Mouse (Mus musculus) mature B cell (primary cell): ENCODE results near the gene Psmc5.

Source experiments
- in situ Hi-C: fragments of 300-500 bp; cut with MboI; formaldehyde crosslinking; loops from 2 replicates; pipeline ENCODE4 v1.14.3; 2019

The Psmc5 gene

DNA sequence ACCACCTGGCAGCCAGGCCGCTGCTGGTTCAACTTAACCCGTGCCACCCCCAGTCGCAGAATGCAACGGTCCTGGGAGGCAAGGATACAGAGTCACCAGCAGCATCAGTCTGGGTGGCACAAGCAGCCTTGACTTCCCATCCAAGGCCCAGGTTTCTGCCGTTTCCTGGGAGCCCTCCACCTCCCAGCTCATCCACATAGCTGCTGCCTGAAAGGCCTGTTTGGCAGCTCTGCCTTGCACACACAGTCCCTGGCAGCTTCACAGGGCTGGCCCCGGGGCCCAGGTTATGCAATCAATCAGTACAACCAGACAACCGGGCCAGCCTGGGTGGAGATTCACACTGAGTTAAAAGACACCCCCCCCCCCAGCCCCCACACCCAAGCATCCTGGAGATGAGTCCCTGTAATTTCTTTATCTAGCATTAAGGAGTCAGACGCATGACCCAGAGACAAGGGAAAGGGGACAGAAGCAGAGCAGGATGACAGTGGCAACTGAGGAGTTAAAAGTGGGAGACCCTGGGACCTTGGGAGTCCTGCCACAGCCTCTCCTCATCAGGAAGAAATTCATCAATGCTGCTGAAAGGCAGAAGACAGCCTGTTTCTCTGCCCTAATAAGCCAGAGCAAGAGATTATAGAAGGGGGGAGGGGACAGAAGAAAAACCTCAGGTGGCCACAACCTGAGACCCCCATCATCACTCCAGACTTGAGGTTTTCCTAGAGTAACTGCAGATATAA lies 12.5 kb downstream of the Psmc5 start:
- in situ Hi-C loops: no loop called here

DNA sequence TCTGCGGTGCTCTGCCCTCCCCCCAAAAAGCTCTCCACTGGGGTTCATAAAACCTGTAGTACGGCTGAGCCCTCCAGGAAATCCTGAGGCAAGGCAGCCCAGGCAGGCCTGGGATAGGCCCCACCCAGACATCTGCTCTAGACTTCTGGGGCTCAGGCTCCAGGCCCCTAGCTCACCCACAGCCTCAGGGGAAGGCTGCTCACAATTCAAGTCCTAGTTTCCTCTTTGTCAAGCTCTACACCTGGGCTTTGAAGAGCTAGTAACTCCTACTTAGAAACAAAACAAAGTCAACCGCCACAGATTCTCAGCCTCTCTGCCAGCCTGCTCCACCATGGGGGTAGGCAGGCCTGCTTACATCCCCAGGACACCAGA lies 13.1 kb downstream of the Psmc5 start:
- in situ Hi-C loops: no loop called here

DNA sequence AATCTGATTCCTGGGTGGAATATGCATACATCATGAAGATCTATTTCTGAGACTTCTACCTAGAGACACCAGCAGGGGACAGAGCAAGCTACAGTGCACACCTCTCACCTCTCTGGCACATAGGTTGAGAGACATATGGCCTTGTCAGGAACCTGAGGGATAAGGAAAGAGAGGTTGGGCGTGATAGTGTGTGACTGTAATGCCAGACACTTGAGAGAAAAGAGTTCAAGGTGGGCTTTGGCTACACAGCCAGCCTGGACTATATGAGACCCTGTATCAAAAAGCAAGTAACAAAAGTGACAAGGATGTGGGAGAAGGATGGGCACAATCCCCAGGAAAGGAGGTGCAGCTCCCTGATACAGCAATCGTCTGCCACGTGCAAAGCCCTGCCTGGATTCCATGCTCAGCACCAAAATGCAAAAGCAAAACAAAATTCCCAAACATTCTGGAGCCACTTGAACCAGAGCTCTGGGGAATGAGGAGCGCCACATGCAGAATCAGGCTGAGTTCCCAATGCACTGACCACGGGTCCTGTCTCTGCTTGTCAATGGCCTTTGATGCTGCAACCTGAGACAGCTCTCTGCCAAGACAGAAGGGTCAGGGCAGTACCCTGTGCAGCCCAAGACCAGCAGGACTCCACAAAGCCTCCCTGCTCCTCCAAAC lies 15.3 kb downstream of the Psmc5 start:
- in situ Hi-C loops: no loop called here

DNA sequence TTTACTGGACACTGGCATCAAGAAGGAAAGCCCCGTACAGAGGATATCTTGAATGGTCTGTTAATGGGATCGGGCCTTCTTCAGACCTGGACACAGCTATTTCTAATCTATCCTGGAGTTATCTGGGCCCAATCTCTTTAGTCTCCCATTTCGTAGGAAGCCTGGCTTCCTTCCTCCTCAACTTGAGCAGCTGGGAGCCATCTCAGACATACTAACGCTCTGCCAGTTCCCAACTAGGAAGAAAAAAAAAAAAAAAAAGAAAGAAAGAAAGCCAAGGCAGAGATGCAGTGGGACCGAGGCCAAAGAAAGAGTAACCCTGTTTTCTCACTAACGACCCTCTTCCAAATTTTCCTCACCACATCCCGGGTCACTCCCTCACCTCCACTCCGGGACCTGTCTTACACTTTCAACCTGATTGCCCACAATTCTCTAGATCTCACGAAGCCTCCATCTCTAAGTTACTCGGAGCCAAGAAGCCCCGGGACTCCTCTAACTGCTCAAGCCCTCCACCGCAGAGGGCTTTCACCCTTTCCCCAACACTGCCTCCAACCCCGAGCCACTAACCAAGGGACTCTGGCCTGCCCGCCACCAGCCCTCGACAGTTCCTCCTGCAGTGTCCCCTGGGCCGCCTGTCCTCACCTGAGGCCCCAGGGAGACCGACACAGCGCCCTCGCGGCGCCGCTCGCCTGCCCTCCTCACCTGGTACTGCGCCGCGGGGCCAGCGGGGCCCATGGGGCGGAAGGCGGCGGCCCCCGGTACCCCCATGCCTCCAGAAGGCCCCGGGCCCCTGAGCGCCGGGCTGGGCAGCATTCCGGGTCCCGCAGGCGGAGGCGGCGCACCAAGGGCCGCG lies 16.1 kb downstream of the Psmc5 start:
- in situ Hi-C loops: no loop called here

DNA sequence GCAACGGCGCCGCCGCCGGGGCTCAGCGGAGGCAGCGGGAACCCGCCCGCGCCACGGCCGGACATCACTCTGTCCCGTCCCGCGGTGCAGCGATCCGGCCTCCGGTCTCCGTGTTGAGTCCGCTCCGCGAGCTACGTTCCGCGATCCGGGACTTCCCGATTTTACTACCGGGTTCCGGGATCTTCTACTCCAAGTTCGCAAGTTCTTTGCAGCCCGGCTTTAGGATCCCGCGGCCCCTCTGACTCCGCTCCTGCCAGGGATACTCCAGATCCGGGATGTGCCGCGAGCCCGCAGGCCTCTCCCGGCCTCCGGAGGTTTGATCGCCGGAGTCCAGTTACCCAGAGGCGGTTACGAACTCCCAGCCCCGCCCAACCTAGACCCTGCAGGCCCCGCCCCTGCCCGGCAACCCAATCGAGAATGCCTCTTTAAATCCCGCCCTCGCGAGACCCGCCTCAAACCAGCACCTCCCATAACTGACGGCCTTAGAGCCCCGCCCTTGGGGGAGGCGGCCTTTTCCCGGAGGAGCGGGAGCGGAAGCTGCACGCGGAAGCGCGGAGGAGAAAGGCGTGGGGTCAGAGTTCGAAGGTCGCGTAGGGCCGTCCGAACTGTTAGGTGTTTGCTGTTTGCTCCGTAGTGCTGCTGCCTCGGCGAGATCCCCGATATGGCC lies 16.8 kb downstream of the Psmc5 start, which contains the start of gene Smarcd2:
Gene Smarcd2, minus strand, starts transcription at position 329 of the 667 bp plus-strand sequence.
- in situ Hi-C loops: no loop called here

DNA sequence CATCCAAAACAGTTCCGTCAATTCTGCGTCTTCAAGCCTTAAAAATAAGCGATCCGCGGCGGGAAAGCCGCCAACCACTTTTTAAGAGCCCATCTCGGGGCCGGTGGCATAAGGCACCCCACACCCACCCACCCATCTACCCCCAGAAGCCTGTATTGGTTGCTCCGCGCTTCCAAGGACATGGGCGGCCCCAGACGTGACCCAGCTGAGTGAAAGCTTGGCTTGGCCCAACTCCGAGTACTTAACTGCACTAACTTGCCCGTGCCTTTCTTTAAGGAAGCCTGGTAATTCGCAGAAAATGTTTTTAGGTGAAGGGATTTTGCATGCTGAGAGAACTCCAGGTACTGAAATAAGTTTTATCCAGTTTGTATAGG lies 17.3 kb downstream of the Psmc5 start:
- in situ Hi-C loops: no loop called here

DNA sequence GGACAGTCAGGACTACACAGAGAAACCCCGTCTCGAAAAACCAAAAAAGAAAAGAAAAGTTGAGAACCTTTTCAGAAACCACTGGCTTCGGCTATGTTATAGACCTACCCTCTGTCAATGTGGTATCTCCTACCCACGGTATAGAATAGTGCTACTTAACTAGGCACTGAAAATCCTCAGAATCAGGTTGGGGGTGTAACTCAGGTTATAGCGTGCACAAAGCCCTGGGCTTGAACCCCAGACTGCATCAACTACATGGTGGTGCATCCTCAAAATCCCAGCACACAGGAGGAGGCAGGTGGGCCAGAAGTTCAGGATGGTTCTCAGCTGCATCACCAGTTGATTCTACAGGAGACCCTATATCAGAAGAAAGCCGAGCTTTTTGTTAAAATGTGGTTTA lies 17.9 kb downstream of the Psmc5 start:
- in situ Hi-C loops: no loop called here

DNA sequence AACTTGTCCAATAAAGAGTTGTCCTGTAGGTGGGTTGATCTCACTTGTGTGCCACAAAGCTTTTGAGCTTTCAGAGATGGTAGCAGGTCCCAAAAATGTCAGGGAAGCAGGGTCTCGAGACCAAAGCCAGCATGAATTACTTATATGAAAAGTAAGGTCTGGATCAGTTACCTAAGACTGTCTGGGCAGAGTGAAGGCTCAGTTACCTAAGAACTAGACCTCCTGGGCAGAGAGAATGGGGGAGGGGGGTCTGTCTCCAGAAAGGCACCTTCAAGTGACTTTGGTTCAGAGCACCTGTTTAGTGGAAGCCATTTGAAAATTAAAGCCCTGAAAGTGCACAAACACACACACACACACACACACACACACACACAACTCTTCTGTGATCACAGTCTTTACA lies 18.4 kb downstream of the Psmc5 start:
- in situ Hi-C loops: no loop called here

DNA sequence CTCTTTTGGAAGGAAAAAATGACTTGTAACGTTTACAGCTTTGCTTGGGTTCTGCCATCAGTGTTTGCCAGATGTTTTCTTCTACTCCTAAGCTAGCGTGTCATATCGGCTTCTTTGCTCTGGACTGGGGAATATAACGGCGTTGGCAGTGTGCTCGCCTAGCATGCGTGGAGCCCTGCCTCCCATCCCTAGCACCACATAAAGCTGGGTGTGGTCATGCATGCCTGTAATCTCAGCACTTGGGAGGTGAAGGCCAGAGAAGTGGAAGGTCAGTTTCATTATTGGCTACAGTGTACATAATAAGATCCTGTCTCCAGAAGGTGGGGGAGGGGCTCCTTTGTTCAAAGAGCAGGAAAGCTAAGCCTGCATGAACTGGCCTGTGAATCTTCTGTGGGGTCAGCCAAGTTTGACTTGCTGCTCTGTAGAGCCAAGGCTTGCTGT lies 19.0 kb downstream of the Psmc5 start:
- in situ Hi-C loops: no loop called here

DNA sequence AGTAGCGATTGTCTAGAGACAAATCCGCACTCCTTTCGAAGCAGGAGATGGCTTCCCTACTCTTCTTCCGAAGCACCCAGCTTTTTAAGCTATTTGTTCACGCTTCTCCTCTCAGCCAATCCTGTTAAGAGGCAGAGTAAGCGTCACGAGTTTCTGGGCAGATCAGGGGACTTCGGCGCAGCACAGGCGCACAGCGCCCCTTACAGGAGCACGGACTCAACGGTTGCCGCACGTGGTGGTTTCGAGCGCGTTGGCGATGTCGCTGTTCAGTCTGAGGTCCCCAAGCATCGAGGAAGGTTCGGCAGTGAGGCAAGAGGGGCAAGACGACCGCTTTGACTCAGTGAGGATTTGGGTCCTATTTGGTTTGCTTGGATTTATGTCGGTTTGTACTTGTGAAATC lies 20.5 kb downstream of the Psmc5 start, which contains the start of gene Tcam1:
Gene Tcam1, plus strand, starts transcription at position 219 of the 400 bp plus-strand sequence.
- in situ Hi-C loops: no loop called here

DNA sequence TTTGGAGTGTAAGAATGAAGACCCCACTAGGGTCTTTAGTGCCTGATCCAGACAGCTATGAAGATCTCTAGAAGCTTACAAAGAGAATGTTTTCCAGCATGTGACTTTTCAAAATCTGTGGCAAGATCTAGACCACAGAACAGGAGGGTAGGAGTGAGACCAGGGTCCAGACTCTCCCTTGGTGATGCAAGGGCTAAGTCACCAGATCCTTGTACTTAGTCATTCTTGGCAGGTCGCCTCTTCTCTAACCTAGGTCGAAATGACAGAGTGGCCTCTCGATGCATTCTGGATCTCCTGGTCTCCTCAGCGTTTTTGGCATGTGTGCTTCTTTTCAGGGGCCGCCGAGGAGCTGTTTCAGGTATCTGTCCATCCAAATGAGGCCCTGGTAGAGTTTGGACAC lies 26.5 kb downstream of the Psmc5 start:
- in situ Hi-C loops: no loop called here

DNA sequence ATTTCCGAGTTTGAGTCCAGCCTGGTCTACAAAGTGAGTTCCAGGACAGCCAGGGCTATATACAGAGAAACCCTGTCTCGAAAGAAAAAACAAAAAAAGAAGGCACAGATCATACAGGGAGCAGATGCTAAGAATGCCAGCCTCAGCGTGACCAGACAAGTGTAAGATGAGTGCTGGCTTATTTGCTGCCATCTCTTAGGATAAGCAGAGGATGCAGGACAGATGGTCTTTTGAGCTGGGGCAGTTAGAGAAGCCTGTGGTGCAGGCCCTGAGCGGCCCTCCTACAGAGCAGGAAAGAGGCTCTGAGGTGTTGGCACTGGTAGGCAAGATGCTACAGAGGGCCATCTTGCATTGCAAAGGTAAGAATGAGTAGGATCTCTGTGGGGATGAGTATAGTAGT lies 27.4 kb downstream of the Psmc5 start:
- in situ Hi-C loops: no loop called here

DNA sequence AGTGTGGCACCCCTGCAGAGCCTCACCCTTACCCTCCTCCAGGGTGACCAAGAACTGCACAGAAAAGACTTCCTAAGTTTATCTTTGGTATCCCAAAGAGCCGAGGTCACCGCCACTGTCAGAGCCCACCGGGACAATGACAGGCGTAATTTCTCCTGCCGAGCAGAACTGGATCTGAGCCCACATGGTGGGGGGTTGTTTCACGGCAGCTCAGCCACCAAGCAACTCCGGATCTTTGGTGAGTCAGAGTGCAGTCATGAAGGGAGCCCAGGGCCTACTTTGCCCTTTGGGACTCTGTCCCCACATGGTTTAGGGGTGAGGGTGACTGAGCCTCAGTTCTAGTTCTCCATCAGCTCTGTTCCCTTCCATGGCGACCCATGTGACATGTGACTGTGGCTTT lies 28.2 kb downstream of the Psmc5 start:
- in situ Hi-C loops: no loop called here

DNA sequence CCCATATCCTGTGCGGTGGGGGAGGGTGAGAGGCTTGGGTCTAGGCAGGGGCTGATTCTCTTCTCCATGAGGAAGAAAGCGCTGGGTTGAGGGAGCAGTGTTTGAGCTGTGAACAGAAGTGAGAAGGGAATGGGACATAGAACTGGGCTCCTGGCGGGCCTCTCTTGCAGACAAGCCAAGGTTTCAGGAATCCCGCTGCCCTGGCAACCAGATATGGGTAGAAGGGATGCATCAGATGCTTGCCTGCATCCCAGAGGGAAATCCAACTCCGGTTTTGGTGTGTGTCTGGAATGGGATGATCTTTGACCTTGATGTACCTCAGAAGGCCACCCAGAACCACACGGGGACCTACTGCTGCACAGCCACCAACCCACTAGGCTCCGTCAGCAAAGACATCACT lies 30.3 kb downstream of the Psmc5 start:
- in situ Hi-C loops: no loop called here

DNA sequence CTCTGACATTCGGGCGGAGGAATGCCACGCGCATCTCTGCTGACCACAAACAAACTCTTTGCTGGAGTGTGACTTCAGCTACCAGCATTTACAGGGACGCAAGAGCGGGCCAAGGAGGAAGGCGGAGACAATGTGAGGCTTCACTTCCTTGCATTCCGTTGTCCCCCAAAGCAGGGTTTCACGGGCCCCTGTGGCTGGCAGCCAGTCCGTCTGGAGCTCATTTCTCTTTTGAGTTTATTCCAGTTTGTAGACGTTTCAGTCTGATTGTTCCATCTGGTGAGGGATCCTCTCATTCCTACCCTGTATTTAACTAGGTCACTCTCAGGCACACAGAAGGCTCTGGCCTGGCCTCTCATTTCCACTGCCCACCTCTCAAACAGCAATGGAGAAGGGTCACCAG lies 31.0 kb downstream of the Psmc5 start:
- in situ Hi-C loops: no loop called here

DNA sequence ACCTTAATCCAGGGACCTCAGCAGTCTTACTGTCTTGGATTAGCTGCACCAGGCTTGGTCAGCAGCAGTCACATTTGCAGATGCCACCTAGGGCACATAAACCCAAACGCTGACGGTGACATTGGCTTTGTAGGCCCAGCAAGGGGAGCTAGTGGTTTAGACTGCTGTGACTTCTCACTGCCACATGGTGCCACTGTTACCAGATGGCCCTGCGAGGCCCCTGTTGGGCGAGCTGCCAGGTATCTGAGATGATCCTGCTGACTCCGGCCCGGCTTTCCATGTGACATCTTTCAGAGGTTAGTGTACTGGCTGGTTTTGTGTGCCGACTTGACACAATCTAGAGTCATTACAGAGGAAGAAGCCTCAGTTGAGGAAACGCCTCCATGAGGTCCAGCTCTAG lies 33.4 kb downstream of the Psmc5 start:
- in situ Hi-C loops: no loop called here

DNA sequence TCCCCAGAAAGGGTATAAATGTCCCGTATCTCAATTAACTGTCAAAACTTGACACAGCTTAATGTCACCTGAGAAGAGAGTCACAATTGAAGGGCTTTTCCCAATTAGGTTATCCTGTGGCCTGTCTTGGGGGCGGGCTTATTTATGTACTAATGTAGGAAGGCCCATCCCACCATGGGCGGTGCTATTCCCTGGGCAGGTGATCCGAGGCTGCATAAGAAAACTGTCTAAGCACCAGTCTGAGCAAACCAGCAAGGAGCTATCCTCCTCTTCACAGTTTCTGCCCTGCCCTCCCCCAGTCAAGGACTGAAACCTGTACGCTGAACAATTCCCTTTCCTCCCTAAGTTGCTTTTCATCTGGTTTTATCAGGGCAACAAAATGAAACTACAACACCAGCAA lies 34.4 kb downstream of the Psmc5 start:
- in situ Hi-C loops: no loop called here

DNA sequence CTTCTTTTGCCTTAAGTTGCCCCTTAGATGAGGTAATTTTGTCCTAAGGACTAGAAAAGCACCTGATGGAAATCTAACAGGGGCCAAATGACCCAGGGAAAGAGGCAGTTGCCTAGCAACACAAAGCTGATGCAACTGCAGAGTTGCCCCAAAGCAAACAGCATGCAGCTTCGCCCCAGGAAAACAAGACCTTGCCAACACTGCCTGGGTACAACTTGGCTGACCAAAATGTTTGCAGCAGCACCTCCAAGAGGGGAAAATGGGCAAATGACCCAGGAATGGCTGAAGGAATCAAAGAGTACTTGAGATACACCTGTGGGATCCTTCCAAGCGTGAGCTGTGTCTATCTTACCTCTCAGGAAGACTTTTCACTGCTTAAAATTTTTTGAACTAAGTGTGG lies 35.9 kb downstream of the Psmc5 start:
- in situ Hi-C loops: no loop called here

DNA sequence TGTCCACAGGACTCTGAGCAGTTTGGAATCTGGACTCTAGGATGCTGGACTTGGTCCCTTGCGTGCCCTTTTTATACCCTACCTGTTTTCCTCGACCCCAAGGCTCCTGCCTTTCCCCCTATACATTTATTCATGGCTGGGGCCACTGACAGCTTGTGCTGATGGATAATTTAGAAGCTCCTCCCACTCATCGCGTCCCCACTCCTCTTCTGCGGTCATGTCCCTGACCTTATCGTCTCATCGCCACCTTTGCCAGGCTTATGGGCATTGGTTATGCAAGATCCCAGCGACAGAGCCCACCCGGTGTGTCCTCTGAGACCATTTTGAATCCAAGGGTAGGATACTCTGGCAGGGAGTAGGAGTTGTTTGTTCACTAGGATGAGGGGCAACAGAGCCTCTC lies 45.8 kb downstream of the Psmc5 start, which contains the start of gene Gh:
Gene Gh, minus strand, starts transcription at position 101 of the 400 bp plus-strand sequence.
- in situ Hi-C loops: no loop called here

DNA sequence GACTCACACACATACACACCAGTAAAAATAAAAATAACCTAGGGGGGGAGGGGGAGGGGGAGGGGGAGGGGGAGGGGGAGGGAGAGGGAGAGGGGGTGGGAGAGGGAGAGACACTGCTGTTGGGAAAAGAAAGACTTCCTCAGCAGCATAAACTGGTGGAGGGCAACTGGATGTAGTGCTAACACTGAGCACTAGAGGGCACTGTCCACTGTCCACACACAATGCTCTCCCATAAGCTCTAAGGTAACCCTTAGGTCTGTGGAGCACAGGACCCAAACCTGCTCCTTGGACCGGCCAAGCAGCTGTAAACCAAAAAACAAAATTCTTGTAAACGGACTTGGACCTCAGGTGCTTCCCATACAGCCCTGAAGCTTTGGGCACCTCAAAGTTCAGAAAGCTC lies 46.7 kb downstream of the Psmc5 start:
- in situ Hi-C loops: no loop called here

DNA sequence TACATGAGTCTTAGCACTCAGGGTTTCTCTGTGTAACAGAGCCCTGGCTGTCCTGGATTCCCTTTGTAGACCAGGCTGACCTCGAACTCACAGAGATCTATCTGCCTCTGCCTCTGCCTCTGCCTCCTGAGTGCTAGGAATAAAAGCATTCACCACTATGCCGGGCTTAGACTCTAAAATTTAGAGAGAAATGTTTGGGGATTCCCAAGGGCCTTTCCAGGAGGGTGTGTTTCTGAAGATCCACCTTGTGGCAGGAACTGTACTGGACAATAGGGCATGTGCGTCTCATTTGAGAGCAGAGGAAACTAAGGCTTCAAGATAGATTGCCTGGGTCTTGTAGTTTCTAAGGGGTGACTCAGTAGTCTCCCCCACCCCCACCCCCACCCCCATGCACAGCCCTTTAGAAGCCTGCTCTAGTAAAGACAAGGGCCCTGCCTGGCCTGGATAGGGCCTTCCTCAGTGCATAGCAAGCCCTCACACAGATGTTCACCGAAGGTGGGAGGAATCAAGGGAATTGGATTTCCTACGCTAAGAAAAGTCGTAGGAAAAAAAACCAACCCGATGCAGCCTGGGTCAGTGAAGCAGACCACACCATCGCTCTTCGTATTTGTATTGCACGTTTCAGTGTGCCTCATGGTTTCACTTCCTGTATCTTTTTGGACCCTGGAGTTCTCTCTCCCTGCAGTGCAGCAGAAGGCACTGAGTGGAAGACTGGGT lies 49.6 kb downstream of the Psmc5 start:
- in situ Hi-C loops: no loop called here

DNA sequence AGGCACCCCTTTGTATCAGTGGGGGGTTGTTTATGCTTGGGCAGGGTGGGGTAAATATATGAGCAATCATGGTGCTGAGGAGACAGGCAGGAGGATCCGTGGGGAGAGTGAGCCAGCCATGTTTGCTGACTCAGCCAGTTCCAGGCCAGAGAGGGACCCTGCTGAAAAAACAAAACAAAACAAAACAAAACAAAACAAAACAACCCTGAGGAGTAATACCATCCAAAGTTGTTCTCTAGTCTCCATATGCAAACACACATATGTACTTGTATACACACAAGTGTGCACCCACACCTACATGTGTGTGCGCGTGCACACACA lies 50.1 kb downstream of the Psmc5 start:
- in situ Hi-C loops: no loop called here
